Mouse (Mus musculus): Measurements from ENCODE around the gene Trim15.

DNA sequence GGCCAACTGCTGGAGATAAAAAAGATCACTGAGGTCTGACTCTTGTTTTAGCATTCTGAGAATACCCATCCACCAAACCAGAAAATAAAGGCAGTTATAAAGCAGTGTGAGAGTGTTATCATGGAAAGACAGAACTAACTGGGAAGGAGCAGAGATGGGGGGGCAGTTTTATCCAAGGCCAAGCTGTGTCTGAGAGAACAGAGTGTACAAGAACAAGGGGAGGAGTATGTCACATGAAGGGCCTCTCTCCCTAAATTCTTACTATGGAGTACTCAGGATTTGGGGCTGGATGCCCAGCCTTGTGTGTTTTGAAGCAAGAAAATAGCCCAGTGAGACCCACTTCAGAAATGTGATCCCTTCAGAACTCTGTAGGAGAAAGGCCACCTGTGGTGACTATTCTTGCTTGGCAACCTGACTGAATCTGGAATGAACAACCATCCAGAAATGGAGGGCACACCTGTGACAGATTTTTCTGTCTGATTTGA, 26.0 kb downstream of the Trim15 start:
- TF ChIP-seq CTCF (IDR thresholded peaks at IDR 0.05; ENCODE audit: insufficient read depth, low read length) (no peak), POLR2A (IDR thresholded peaks at IDR 0.05; ENCODE audit: borderline replicate concordance, extremely low read depth, low read depth, low read length) (no peak)

All from lung, adult 2 months (tissue).